Mouse (Mus musculus): Measurements from ENCODE around the gene Tex9.
"Not testable (repeated sequence)": the region's sequence is repeated elsewhere in the genome, so short reads cannot be mapped to it uniquely, and the experiment has no call there.

The Tex9 gene

DNA sequence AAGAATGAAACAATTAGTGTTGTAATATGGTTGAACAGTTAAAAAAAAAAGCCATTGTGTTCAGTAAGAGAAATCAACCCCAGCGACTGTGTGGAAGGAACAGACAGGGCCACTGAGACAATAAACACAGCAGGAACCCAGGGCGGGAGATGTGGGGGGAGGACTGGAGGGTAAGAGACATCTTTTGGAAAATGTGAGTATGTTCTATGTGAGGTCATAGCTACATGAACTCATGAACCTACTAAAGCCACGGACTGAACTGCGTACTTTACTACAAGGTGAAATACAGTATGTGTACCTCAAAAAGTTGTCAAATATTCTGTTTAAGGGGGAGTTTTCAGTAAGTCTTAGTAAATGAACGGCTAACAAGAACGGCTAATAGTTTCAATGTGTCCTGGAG, 14.7 kb downstream of the Tex9 start:
- DNase-seq, result no peak

DNA sequence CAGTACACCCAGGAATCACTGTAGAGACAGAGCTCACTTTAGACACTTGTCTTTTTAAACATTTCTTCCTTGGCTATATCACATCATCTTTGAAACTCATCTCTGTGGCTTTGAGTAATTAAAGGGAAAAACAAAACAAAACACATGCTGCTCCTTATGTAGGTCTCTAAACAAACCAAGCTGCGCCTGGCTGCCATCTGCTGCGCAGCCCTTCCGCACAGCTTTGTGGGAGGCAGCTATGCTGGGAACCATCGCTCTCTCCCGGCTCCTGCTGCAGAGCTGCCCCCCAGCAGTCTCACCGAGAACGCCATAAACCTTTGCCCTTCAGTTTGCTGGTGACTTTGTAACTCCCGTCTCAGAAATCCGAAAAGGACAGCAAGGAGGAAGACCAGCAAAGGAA, 16.5 kb downstream of the Tex9 start:
- DNase-seq, result no peak

GRCm38 (mm10) chr9:72469851-72470250, 22.2 kb downstream of the Tex9 start:
- no peak for DNase-seq

GRCm38 (mm10) chr9:72468616-72469015, 23.4 kb downstream of the Tex9 start:
- no peak for DNase-seq

GRCm38 (mm10) chr9:72467551-72468407, 24.2 kb downstream of the Tex9 start:
- DNase-seq, result no peak

- no peak for DNase-seq
Observed at GRCm38 (mm10) chr9:72465754-72466181, 26.2 kb downstream of the Tex9 start.

GRCm38 (mm10) chr9:72464806-72465205, 27.2 kb downstream of the Tex9 start:
- DNase-seq, result no peak

- no peak for DNase-seq
Observed at GRCm38 (mm10) chr9:72462427-72462826, 29.6 kb downstream of the Tex9 start.

GRCm38 (mm10) chr9:72460767-72461166, 31.2 kb downstream of the Tex9 start:
- DNase-seq, result no peak

GRCm38 (mm10) chr9:72459703-72460102, 32.3 kb downstream of the Tex9 start:
- no peak for DNase-seq

DNA sequence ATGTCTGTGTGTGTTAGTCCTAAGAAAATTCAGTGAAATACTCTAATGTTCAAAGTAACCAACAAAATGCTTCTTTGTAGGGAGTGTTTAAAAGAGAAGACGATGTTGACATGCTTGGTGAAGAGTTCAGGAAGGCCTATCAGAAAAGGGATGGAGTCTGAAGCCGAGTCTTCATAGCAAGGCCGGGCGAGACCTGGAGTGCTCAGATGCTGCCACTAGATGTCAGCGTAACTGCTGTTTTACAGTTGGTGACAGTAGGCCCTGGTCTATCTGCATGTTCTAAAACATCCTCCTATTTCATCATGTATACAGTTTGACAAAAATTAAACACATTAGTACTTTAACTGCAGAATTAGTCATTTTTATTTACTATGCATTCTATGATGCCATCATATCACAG, 33.8 kb downstream of the Tex9 start:
- peak; percentile 18 for DNase-seq

DNA sequence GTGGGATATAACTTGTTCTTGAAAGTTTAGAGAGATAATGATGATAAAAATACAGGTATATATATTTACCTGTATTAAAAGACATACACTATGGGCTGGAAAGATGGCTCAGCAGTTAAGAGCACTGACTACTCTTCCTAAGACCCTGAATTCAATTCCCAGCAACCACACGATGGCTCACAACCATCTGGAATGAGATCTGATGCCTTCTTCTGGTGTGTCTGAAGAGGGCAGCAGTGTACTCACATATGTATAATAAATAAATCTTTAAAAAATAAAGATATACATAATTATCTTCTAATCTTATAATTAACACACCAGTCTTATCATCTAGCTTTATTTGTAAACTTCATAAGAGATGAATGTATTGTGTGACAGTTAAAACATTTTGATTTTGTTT, 35.6 kb downstream of the Tex9 start:
- no peak for DNase-seq

- not testable (repeated sequence) for DNase-seq
Observed at GRCm38 (mm10) chr9:72454281-72454680, 37.7 kb downstream of the Tex9 start.

GRCm38 (mm10) chr9:72451111-72451510, 40.9 kb downstream of the Tex9 start:
- DNase-seq, result no peak

DNA sequence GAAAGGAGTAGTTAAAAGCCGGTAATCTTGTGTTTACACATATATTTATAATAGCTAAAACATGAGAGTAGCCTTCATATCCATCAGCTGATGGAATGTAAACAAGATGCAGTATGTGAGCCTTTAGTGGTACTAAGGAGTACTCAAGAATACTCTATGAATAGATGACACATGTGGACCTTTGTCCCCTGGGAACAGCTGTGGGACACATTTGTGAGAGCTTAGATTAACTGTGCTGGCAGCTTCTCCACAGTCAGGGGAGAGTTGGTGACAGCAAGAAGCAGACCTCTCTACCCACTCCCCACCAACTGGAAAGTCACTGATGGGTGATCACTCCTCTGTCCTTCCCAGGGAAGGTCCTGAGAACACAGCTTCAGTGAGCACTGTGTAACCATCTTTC, 41.6 kb downstream of the Tex9 start:
- no peak for DNase-seq

DNA sequence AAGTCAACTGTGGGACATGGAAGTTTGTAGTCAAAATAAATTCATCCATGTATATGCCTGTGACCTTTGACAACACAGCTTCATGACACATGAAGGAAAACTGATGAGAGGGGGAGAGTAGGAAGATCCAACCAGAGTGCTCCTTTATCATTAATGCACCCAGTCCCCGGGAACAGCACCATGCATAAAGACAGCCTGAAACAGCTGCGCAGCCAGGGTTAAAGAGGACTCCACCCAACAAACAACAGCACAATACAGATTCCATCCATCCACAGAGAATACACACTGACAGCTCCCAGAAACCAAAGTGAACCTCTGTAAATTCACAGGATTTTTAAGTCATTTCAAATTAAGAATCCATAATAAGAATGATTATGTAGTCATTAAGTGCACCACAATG, 42.2 kb downstream of the Tex9 start:
- no peak for DNase-seq

DNA sequence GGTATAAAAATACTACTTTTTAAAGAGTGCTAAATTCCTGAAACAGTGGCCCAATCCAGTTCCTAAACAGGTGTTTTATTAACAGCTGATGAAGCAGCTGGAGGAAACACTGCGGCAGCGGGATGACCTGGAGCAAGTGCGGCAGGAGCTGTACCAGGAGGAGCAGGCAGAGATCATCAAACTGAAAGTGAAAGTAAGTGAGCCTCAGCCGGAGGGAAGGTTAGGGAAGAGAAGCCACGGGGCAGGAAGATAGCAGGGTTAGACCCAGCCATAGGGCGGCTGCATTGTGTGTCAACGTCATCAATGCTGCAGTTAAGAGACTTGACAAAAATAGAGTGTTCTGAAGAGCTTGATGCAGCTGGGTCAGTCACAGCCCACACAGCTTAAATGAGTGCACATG, 42.6 kb downstream of the Tex9 start:
- DNase-seq, result no peak

GRCm38 (mm10) chr9:72448026-72448425, 44.0 kb downstream of the Tex9 start:
- DNase-seq, result no peak

- no peak for DNase-seq
Observed at GRCm38 (mm10) chr9:72441927-72442715, 49.9 kb downstream of the Tex9 start.

DNA sequence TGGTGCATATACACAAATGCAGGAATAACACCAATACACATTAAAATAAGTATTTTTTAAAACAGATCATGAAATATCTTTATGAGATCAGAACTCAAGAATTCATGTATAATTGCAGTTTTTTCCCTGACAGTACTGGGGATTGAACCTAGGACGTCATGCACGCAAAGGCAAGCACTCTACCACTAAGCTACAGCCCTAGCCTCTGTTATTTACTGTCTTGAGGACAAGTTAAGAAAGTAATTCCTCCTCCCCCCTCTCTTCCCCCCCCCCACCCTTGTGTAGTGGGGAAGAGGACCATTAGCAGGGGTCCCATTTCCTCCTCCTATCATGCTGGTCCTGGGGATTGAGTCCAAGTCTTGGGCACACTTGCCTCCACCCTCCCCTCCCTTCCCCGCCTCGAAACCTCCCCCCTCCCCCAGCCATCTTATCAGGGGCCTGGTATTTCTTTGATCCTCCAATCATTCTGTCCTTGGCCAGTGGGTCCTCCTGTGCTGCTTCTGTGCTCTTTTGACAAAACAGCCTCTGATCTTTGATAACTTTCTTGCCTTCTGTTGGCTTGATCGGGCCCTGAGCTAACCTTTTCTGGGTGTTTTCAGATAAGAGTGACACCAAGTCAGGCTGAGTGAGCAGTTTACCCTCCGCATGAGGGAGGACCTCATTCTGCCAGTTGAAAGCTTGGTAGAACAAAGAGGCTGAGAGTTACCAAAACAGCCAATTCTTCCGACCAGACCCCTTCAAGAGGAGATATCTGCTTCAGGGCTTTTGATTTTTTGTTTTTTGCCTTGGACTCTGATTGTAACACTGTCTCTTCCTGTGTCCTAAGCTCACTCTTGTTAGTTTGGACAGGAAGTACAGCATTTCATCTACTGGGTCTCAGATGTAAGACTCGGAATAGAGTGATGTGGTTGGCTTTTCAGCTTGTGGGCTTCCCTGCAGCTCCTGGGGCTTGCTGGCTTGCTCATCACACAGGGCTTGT, 50.8 kb downstream of the Tex9 start:
- DNase-seq, result no peak

- no peak for DNase-seq
Observed at GRCm38 (mm10) chr9:72440358-72440757, 51.7 kb downstream of the Tex9 start.

DNA sequence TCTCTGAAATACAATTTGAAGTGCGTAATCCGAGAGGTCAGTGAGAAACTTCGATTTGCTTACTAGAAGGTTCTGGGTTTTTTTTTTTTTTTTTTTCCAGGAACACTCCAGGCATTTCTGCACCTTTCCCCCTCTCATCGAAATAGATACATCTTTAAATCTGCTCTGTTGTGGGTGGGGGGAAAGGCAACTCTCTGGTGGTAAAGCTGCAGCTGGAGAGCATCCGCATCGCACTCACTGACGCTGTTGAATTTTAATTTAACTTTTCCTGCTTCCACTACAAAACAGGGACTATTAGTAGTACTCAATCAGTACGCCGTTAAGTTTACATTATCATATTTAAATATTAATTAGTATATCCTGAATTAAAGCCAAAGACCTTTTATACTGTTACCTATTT, 53.3 kb downstream of the Tex9 start:
- DNase-seq, result no peak

Measured in cerebellum, adult 11-12 months (tissue).